Mouse (Mus musculus) B cell, adult (primary cell): ENCODE measurements around the gene Cnksr1. TPM values are rescaled to one million over a fixed set of nuclear protein-coding genes. Genes with fewer than 3 reads are reported as not detected.

ENCODE experiments used
- total RNA-seq: library from RNA; stranded (reverse); gene quantifications from 4 replicates; pipeline ENCODE4 v1.2.4, GENCODE M21; 2023; ENCODE audit not compliant: inconsistent age

Gene Cnksr1
- 0.39 to 0.55 TPM in 2 of 4 replicates, not detected in the others for total RNA-seq

DNA sequence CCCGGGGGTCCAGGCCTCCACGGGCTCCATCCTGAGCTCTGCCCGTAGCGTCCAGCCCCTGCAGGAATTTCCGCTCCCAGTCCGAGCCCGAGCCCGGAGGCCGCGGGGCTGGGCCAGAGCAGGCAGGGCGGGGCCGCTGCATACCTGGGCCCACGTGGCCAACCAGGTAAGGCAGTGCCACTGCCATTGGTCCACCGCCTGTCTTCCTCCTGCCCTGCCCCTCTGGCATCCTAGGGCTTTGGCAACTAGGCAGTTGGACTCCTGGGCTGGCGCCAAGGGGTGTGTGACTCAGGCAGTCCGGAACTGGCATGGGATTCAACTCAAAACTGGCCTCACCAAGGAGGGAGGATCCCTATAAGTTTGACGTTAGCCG is at the start of gene Cnksr1:
Cnksr1 (minus strand) TSS at position 121 of the 373 bp plus-strand sequence.

DNA sequence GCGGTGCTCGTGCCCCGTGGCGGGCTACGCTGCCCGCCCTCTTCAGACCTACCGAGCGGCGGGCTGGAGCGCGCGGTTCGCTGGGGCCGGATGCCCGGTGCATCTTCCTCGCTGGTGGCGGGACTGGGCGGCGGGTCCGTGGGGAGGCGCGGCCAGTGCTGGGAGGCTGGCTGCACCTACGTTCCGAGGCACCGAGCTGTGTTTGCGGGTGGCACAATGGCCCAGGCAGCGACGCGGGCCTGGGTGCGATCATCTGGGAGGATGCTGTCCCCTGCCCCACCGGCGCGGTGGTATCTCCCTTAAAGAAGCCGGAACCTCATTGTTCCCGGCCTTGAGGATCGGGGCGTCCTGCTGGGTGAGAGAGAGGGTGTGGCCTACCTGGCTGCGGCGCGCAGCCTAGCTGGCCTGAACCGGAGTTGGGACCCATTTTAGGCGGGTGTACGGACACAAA is 49.4 kb upstream of the Cnksr1 start, which contains the start of gene Pdik1l:
Pdik1l (minus strand) TSS at position 321 of the 451 bp plus-strand sequence.

DNA sequence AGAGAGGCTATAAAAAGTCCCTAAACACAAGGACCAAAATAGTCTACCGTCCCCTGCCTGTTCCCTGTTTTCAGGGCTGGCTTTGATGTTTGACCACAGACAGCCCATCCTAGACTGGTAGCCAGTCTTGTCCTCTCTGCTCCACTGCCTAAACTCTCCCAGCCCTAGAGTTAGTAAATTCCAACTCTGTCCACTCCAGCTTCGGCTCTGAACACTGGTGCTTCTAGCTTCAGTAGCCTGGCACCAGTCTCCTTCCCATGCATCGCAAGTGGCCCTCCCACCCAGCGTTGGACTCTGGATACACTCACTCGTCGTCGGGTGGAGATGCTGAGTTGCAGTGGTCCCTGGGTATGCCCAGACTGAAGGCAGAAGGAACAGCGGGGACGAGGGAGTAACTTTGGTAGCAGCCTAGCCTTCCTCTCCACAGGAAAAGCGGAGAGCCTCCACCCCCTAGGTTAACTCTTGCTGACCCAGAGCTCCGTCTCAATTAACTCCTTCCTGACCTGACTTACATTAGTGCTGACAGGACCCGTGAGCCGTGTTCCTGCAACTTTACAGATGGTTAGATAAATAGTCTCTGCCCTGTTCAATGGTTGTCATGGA is 15.6 kb upstream of the Cnksr1 start, which contains the start of gene Grrp1:
Grrp1 (minus strand) TSS at position 385 of the 603 bp plus-strand sequence.

DNA sequence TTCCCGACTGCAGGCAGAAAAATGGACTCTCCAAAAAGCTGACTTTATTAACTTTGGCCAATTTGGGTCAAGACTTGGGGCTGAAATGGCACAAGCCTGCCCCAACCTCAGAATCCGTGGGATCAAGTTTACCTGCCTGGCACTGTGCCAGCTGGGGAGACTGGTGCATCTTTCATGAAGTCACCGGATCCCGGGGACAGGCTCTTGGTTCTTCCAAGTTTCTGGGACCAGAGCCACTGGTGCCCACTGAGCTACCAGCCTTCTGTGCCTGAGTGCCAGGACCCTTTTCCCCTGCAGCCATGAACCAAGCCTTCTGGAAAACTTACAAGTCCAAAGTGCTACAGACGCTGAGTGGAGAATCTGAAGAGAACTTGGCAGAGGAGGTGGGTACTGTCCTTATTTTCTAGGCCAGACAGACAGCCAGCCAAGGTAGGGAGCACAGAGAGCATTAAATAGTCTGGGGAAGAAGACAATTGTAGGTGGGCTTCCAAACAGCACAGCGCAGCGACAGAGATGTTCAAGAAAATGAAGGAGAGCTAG is 8.6 kb upstream of the Cnksr1 start, which contains the start of gene Gm30191:
Gm30191 (plus strand) TSS at position 217 of the 540 bp plus-strand sequence.

DNA sequence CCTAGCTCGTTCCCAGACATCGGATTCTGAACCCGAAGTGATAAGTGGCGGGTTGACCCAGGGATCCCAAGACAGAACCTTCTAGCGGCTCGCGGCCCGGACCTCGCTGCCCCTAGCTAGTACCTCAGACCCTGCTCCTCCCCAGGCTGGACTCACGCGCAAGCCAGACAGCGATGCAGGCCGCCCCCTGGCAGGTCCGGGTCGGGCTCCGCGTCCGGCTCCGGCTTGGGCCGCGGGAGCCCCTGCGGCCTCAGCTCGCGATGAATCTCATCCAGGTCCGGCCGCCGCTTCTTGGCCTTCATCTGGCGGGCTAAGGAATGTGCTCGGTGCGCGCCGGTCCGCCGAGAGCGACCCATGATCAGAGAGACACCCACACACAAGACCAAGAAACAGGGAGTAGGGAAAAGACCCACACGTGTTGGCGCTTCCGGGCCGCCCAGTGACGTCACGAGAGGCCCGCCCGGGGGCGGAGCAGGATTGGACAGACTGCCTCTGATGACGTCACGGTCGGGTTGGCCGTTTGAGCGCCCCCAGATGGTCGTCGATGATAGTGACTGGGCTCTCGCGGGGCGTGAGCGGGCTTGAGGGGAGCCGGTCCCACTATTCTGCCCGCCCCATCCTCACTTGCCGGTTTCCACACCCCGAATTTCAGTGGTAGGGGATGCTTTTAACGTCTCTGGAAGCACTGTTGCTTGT is 7.1 kb upstream of the Cnksr1 start, which contains the start of gene Zfp593:
Zfp593 (minus strand) TSS at position 445 of the 696 bp plus-strand sequence.

DNA sequence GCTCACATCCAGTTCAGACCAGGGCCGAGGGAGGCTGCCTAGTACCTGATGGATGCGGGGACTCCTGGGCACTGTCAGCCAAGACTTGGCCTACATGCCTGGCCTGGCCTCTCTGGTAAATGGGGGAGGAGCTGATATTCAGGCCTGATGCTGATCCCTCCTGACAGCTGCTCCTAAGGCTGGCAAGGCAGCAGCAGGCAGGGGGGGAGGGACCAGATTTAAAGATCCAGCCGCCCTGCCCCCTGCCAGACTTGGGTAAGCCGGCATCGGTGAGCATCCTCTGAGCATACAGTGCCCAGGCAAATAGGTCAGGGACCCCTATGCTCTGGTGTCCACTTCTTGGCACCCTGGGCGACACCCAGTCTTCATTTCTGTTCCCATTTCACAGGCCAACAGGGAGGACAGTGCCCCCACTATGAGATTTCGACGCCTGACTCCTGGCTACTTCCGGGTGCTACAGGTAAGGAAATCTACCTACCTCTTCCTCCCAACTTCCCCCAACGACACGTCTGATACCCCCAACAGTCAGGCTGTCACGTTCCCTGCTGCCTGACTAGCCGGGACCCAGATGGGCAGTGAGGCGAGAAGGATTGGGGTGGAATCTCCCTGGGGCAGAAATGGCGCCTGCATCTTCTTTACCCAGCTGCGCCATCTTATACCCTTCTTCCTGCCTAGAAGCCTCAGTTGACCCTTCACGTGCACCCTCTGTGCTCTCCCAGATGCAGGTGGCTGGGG is 5.5 kb upstream of the Cnksr1 start, which contains the start of gene E130218I03Rik:
E130218I03Rik (plus strand) TSS at position 147 of the 735 bp plus-strand sequence.

DNA sequence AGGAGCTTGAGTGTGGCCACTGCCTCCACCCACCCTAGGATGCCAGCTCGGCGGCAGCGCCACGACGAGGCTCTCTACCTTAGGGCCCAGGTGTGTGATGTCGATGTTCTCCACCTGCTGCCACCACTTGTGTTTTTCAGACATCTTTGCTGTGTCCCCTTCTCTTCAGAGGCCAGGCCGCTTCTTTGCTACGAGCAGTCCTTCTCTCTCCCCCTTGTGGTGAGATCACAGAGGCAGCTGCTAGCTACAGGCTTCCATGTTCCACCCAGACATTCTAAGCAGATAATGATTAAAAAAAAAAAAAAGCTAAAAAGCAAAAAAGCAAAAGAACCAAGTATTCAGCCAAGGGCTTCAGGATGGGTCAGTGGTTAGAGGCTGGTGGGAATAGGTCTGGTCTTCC is 11.0 kb downstream of the Cnksr1 start, which contains the start of gene Catsper4:
Catsper4 (minus strand) TSS at position 190 of the 400 bp plus-strand sequence.

DNA sequence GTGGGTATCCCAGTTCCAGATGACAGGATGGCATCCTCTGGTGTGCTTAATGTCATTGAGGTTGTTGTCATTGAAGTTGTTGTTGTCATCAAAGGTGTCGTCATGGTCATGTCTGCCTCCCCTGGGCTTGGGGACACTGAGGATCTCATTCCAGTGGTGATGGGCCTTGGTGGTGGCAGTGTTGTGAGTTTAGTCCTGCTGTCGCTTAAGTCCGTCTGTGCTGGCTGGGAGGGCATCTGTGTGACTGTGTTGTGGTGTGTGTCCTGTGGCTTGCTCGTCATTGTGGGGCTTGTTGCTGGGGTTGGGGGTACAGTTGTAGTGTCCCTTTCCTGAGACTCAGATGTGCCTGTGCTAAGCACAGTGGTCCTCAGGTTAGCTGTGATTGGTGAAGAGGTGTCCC is 35.3 kb downstream of the Cnksr1 start, which contains the start of gene Gm7534:
Gm7534 (minus strand) TSS at position 101 of the 400 bp plus-strand sequence.

Other genes with a start within 250 kb of the Cnksr1 start
- gene Dhdds, start 237.5 kb downstream of the Cnksr1 start, total RNA-seq, result 28.5 to 32.2 TPM (median 30.8 TPM) in 4 replicates
- gene Lin28a, start 219.6 kb downstream of the Cnksr1 start, total RNA-seq, result not detected in 4 replicates
- gene Zfp683, start 184.6 kb downstream of the Cnksr1 start, total RNA-seq, result not detected in 4 replicates
- gene Crybg2, start 177.6 kb downstream of the Cnksr1 start, total RNA-seq, result 6.7 to 12.6 TPM (median 7.7 TPM) in 4 replicates
- gene Cd52, start 143.3 kb downstream of the Cnksr1 start, total RNA-seq, result 1,625 to 1,767 TPM (median 1,711 TPM) in 4 replicates
- 35.8 to 45.0 TPM (median 39.9 TPM) in 4 replicates for gene Ubxn11, start 135.8 kb downstream of the Cnksr1 start, total RNA-seq
- gene Sh3bgrl3, start 109.6 kb downstream of the Cnksr1 start, total RNA-seq, result 636 to 680 TPM (median 661 TPM) in 4 replicates
- 13.8 to 21.8 TPM (median 16.7 TPM) in 4 replicates for gene Cep85, start 51.3 kb downstream of the Cnksr1 start, total RNA-seq
- not detected in 4 replicates for gene Gm7534, start 35.4 kb downstream of the Cnksr1 start, total RNA-seq
- not detected in 4 replicates for gene Catsper4, start 11.0 kb downstream of the Cnksr1 start, total RNA-seq
- not detected in 4 replicates for gene E130218I03Rik, start 5.3 kb upstream of the Cnksr1 start, total RNA-seq
- gene Zfp593, start 7.2 kb upstream of the Cnksr1 start, total RNA-seq, result 22.7 to 29.6 TPM (median 23.6 TPM) in 4 replicates
- gene Gm30191, start 8.5 kb upstream of the Cnksr1 start, total RNA-seq, result not detected in 4 replicates
- gene Grrp1, start 15.7 kb upstream of the Cnksr1 start, total RNA-seq, result not detected in 4 replicates
- gene Pdik1l, start 49.5 kb upstream of the Cnksr1 start, total RNA-seq, result 10.3 to 15.7 TPM (median 11.6 TPM) in 4 replicates
- not detected in 4 replicates for gene Trim63, start 76.7 kb upstream of the Cnksr1 start, total RNA-seq
- gene Slc30a2, start 104.8 kb upstream of the Cnksr1 start, total RNA-seq, result not detected in 4 replicates
- 0.90 to 2.0 TPM (median 1.6 TPM) in 4 replicates for gene Extl1, start 145.5 kb upstream of the Cnksr1 start, total RNA-seq
- 1.9 to 3.3 TPM (median 2.7 TPM) in 4 replicates for gene Pafah2, start 157.9 kb upstream of the Cnksr1 start, total RNA-seq
- gene Stmn1, start 229.9 kb upstream of the Cnksr1 start, total RNA-seq, result 42.2 to 45.5 TPM (median 43.9 TPM) in 4 replicates